Mouse (Mus musculus): ENCODE measurements at regions not wholly inside any gene's neighbourhood (a gene's known extent, or its start where the extent isn't known, plus 50 kb on each side); places are given as distances from the start of the nearest gene placed in this dataset.

- Histone ChIP-seq H3K27ac (ENCODE audit: insufficient read depth, low read length) (no peak overlapping the region), H3K4me1 (ENCODE audit: control insufficient read depth, insufficient read depth, low read length) (no peaks in the 10 kb centered on the region), H3K4me3 (ENCODE audit: insufficient read depth, low read length) (no peak overlapping the region)
- TF ChIP-seq CTCF (IDR thresholded peaks at IDR 0.05; ENCODE audit: borderline replicate concordance, insufficient read depth, low read length) (no peak), POLR2A (IDR thresholded peaks at IDR 0.05; ENCODE audit: low read depth, low read length) (no peak)
Observed at GRCm38 (mm10) chr14:54042286-54042685, 211.6 kb downstream of the Dad1 start.

GRCm38 (mm10) chr14:54040644-54041043, 213.3 kb downstream of the Dad1 start:
- H3K27ac ChIP-seq (ENCODE audit: insufficient read depth, low read length), result no peak overlapping the region
- H3K4me1 ChIP-seq (ENCODE audit: control insufficient read depth, insufficient read depth, low read length), result no peaks in the 10 kb centered on the region
- no peak overlapping the region for H3K4me3 ChIP-seq (ENCODE audit: insufficient read depth, low read length)
- TF ChIP-seq CTCF (IDR thresholded peaks at IDR 0.05; ENCODE audit: borderline replicate concordance, insufficient read depth, low read length) (no peak), POLR2A (IDR thresholded peaks at IDR 0.05; ENCODE audit: low read depth, low read length) (no peak)

- TF ChIP-seq CTCF (IDR thresholded peaks at IDR 0.05; ENCODE audit: borderline replicate concordance, insufficient read depth, low read length) (no peak), POLR2A (IDR thresholded peaks at IDR 0.05; ENCODE audit: low read depth, low read length) (no peak)
- no peaks in the 10 kb centered on the region for H3K4me1 ChIP-seq (ENCODE audit: control insufficient read depth, insufficient read depth, low read length)
- H3K27ac ChIP-seq (ENCODE audit: insufficient read depth, low read length), result no peak overlapping the region
- H3K4me3 ChIP-seq (ENCODE audit: insufficient read depth, low read length), result no peak overlapping the region
Observed at GRCm38 (mm10) chr14:54034516-54034915, 219.4 kb downstream of the Dad1 start.

GRCm38 (mm10) chr14:54023552-54023951, 230.4 kb downstream of the Dad1 start:
- TF ChIP-seq CTCF (IDR thresholded peaks at IDR 0.05; ENCODE audit: borderline replicate concordance, insufficient read depth, low read length) (no peak), POLR2A (IDR thresholded peaks at IDR 0.05; ENCODE audit: low read depth, low read length) (no peak)
- Histone ChIP-seq H3K4me3 (ENCODE audit: insufficient read depth, low read length) (no peak overlapping the region), H3K4me1 (ENCODE audit: control insufficient read depth, insufficient read depth, low read length) (no peaks in the 10 kb centered on the region), H3K27ac (ENCODE audit: insufficient read depth, low read length) (no peak overlapping the region)

- Histone ChIP-seq H3K4me1 (ENCODE audit: control insufficient read depth, insufficient read depth, low read length) (no peaks in the 10 kb centered on the region), H3K27ac (ENCODE audit: insufficient read depth, low read length) (no peak overlapping the region), H3K4me3 (ENCODE audit: insufficient read depth, low read length) (no peak overlapping the region)
- TF ChIP-seq POLR2A (IDR thresholded peaks at IDR 0.05; ENCODE audit: low read depth, low read length), result no peak
- no peak for TF ChIP-seq CTCF (IDR thresholded peaks at IDR 0.05; ENCODE audit: borderline replicate concordance, insufficient read depth, low read length)
Observed at GRCm38 (mm10) chr14:54021443-54021842, 232.5 kb downstream of the Dad1 start.

- Histone ChIP-seq H3K27ac (ENCODE audit: insufficient read depth, low read length) (no peak overlapping the region), H3K4me3 (ENCODE audit: insufficient read depth, low read length) (no peak overlapping the region), H3K4me1 (ENCODE audit: control insufficient read depth, insufficient read depth, low read length) (no peaks in the 10 kb centered on the region)
- TF ChIP-seq CTCF (IDR thresholded peaks at IDR 0.05; ENCODE audit: borderline replicate concordance, insufficient read depth, low read length) (no peak), POLR2A (IDR thresholded peaks at IDR 0.05; ENCODE audit: low read depth, low read length) (no peak)
Observed at GRCm38 (mm10) chr14:54014628-54015027, 239.3 kb downstream of the Dad1 start.

- TF ChIP-seq POLR2A (IDR thresholded peaks at IDR 0.05; ENCODE audit: low read depth, low read length) (no peak), CTCF (IDR thresholded peaks at IDR 0.05; ENCODE audit: borderline replicate concordance, insufficient read depth, low read length) (no peak)
- no peaks in the 10 kb centered on the region for H3K4me1 ChIP-seq (ENCODE audit: control insufficient read depth, insufficient read depth, low read length)
- H3K4me3 ChIP-seq (ENCODE audit: insufficient read depth, low read length), result no peak overlapping the region
- H3K27ac ChIP-seq (ENCODE audit: insufficient read depth, low read length), result no peak overlapping the region
Observed at GRCm38 (mm10) chr14:54002083-54002482, 251.8 kb downstream of the Dad1 start.

GRCm38 (mm10) chr14:54000527-54000926, 253.4 kb downstream of the Dad1 start:
- TF ChIP-seq CTCF (IDR thresholded peaks at IDR 0.05; ENCODE audit: borderline replicate concordance, insufficient read depth, low read length) (no peak), POLR2A (IDR thresholded peaks at IDR 0.05; ENCODE audit: low read depth, low read length) (no peak)
- no peaks in the 10 kb centered on the region for H3K4me1 ChIP-seq (ENCODE audit: control insufficient read depth, insufficient read depth, low read length)
- H3K4me3 ChIP-seq (ENCODE audit: insufficient read depth, low read length), result no peak overlapping the region
- H3K27ac ChIP-seq (ENCODE audit: insufficient read depth, low read length), result no peak overlapping the region

GRCm38 (mm10) chr14:53993427-53993826, 260.5 kb downstream of the Dad1 start:
- H3K27ac ChIP-seq (ENCODE audit: insufficient read depth, low read length), result no peak overlapping the region
- H3K4me3 ChIP-seq (ENCODE audit: insufficient read depth, low read length), result no peak overlapping the region

GRCm38 (mm10) chr14:53992712-53993286, 261.1 kb downstream of the Dad1 start:
- H3K4me3 ChIP-seq (ENCODE audit: insufficient read depth, low read length), result no peak overlapping the region
- TF ChIP-seq POLR2A (IDR thresholded peaks at IDR 0.05; ENCODE audit: low read depth, low read length) (no peak), CTCF (IDR thresholded peaks at IDR 0.05; ENCODE audit: borderline replicate concordance, insufficient read depth, low read length) (no peak)
- no peak overlapping the region for H3K27ac ChIP-seq (ENCODE audit: insufficient read depth, low read length)
- H3K4me1 ChIP-seq (ENCODE audit: control insufficient read depth, insufficient read depth, low read length), result no peaks in the 10 kb centered on the region

More at GRCm38 (mm10) chr14:53993427-53993826, 260.5 kb downstream of the Dad1 start:
- H3K4me1 ChIP-seq (ENCODE audit: control insufficient read depth, insufficient read depth, low read length), result no peaks in the 10 kb centered on the region
- no peak for TF ChIP-seq POLR2A (IDR thresholded peaks at IDR 0.05; ENCODE audit: low read depth, low read length)
- TF ChIP-seq CTCF (IDR thresholded peaks at IDR 0.05; ENCODE audit: borderline replicate concordance, insufficient read depth, low read length), result no peak
